Mouse (Mus musculus) thymus, postnatal 0 days (tissue): ENCODE results near the gene Dlx3. TPM values are rescaled to one million over a fixed set of nuclear protein-coding genes. Genes with fewer than 3 reads are reported as not detected.

Experiments
- DNase-seq: peaks from one replicate; pipeline ENCODE4 v3.0.0-alpha.2; 2015; ENCODE audit warnings: low spot score
- polyA plus RNA-seq: library from polyadenylated mRNA; unstranded; fragments of >200 nt; fragmentation: Nextera tagmentation; extraction: Ambion mirVana; gene quantifications from 2 replicates; pipeline ENCODE4 v1.2.1, GENCODE M21; 2015

Gene Dlx3
- polyA plus RNA-seq, 1 experiment from 2014 or later = 0.33 TPM

DNA sequence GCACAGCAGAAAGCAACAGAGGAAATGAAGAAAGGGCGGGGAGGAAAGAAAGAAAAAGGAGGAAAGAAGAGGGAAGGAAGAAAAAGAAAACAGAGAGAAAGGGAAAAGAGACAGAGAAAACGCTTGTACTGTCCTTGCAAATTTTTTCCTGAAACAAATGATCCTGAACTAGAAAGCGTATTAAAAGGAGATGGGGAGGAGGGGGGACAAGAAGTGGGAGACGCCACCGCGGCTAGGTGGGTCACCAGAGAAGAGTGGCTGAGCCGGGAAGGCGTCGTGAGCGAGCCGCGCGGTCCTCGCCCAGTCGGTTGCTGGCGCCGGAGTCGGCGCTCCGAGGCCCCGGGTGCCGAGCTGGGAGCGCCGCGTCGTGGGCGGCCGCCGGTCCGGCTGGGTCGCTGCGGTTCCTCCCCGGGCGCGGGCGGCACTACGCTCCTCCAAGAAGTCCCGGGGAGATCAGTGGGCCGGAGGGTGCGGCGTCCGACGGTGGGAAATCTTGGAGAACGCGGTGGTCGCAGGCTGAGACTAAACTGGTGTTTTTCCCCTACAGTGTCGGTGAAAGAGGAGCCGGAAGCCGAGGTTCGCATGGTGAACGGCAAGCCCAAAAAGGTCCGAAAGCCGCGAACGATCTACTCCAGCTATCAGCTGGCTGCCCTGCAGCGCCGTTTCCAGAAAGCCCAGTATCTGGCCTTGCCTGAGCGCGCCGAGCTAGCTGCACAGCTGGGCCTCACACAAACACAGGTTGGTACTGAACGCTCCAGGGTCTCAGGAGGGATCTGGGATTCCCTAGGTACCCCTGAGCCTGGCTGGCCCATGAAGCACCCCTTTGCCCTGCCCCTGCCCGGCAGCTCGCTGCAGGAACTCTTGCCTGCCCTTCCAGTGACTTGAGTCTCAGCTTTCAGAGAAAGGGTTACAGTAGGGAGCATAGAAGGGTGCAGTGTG, 1.5 kb downstream of the Dlx3 start:
- no peak for DNase-seq

DNA sequence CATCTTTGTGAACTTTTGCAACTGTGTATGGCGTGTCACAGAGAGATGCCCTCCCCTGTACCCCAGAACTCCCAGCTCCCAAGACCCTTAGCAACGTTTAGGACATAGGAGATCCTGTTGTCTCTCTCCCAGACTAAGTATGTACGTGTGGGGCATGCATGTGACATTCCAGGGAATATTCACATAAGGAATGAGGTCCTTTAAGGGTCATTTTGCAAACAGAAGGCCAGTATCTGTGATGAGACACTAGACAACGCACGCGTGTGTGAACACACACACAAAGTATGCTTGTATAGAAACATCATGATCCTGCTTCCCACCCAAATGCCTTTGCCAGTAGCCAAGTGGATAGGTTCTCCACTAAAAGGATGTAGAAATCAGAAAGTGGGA, 2.2 kb downstream of the Dlx3 start:
- DNase-seq = no peak

DNA sequence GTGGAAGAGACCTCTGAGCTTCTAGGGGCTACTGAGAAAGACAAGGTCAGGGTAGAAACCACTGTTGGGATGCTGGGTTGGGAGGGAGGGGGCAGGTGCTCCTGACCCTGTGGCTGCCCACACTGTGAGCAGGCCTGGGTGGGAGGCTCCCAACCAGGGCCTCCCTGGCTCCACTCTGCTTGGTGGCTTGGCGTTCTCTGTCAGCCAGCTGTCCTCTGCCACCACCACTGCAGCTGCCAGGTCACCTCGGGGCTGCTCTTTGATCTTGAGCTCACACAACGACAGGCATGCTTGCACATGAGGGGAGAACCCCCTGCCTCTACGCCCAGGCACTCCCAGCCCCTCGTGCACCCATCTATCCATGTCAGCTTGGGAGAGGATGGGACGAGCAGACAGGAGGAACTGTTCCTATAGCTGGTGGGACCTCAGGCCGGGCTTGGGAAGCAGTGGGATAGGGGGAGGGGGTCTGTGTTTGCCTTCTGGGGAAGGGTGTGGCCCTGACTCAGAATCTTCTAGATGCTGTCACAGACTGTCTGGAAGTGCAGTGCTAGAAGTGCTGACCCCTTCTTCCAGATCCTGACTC, 5.5 kb downstream of the Dlx3 start:
- no peak for DNase-seq

DNA sequence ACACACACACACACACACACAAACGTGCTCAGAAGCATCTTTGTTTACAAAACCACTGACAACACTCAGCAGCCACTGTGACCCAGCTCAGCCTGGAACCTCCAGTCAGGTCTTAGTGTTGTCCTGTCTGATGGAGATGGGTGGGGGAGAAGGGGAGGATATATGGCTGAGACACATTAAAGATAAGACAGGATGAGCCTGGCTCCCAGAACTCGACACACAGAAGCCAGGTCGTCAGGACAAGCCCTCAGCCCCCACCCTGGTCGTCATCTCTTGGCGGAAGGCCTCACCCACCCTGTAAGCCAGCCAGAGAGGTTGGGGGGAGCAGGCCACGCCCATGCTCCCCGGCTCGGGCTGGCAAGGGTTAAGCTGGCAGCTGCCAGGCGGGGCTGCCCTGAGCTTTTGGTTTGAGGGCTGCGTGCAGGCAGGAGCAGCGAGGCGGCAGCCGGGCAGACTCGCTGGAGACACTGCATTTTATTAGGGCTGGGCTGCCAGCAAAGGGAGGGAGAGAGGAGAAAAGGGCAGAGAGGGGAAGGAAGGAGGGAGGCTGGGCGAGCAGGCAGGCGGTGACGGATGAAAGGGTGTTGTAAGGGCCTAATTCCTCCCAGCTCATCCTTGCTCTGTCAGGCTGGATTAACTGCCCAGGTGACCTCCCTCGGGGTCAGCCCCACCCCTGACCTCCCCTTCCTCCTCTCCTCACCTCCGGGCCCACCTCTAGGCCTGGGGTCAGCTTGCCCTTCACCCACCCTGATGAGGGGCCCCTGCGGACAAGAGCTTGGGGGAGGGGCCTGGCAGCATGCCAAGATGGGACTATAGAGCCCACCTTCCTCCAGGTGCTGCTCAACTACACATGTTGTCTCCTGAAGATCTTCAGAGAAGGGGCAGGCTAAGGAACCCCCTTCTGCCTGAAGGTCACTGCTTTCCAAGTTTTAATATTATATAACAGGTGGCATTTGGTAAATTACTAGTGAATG, 6.6 kb downstream of the Dlx3 start:
- DNase-seq = peak; percentile 22

DNA sequence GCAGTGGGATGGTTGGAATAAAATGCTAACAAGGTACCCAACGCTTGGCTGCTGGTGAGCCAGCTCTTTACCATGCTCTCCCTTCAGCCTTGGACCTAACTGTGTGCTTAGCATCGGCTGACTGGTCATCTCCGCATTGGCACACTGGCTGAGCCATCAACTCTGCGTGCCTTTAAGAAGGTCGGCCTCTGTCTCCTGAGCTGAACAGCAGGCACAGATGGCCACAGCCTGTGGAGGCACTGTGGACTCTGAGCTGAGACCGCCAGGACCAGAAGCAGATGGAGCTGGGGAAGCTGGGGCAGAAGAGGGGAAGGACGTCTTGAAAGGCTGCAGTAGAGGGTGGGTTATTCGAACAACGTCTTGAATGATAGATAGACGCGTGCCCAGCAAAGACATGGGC, 8.4 kb downstream of the Dlx3 start:
- DNase-seq = no peak

- DNase-seq = no peak
These were observed 10.8 kb downstream of the Dlx3 start for GRCm38 (mm10) chr11:95130668-95131252.

GRCm38 (mm10) chr11:95133321-95133720, 13.4 kb downstream of the Dlx3 start:
- DNase-seq = peak; percentile 63

- no peak for DNase-seq
These were observed 17.4 kb downstream of the Dlx3 start for GRCm38 (mm10) chr11:95137281-95137680.

- DNase-seq = no peak
These were observed 20.0 kb downstream of the Dlx3 start for GRCm38 (mm10) chr11:95139871-95140270.

DNA sequence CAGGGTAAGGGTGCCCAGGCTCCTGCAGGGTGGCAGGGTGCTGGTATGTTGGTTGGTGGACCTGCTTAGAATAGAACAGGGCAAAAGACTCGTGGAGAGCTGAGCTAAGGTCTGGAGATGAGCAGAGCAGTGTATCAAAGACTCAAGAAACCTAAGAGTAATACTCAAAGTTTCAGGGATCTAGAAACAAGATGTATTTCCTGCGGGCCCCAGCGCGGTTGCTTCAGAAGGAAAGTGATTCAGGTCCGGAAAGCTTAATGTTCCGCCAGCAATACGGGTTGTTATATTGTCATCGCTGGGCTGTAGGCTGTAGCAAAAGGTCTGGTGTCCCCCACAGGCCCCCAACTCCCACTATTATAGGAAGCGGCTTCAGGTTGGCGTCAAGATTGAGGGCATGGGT, 22.3 kb downstream of the Dlx3 start:
- DNase-seq = no peak

DNA sequence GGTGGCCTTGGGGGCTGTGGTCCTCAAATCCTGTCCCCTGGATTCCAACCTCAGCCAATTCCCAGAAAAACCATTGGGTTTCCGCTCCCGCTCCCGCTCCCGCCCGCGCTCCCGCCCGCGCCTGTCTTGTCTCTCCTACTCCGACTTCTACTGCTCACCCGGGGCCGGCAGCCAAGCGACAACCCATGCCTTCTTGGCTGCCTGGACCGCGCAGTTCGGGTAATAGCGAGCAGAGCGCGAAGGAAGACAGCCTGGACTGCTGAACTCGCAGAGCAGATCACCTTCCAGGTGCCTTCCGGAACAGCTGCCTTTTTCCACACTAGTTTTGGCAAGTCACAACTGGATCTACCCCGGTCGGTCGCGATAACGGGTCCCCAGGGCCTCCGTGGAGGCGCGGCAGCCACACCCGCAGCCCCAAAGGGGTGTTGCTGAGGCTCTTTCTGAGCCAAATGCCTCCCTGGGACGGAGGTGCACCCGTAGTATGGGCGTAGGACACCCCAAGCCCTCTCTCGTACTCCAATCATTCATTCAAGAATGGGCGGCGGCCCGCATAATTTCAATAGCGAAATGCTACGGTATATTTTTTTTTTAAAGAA, 23.2 kb downstream of the Dlx3 start:
- no peak for DNase-seq

DNA sequence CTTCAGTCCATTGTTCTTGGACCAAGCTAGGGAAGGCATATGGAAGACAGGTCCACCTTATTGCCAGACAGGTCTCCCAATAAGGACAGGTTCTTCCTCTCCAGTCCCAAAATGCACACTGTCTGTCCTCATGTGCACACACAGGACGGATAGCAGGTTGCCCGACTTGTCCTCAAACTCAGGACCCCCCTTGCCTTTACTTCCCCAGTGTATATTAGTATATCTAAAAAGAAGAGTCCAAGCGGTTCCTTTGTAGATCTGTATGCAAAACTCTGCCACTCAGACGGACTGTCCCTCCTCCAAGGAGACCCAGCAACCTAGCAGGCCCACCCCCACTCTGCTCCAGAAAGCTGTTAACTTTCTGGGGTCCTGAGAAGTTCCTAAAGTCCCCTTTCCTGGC, 23.7 kb downstream of the Dlx3 start:
- no peak for DNase-seq

- no peak for DNase-seq
These were observed 24.4 kb downstream of the Dlx3 start for GRCm38 (mm10) chr11:95144091-95144945.

- peak; percentile 12 for DNase-seq
These were observed 25.1 kb downstream of the Dlx3 start for GRCm38 (mm10) chr11:95144946-95145483.

DNA sequence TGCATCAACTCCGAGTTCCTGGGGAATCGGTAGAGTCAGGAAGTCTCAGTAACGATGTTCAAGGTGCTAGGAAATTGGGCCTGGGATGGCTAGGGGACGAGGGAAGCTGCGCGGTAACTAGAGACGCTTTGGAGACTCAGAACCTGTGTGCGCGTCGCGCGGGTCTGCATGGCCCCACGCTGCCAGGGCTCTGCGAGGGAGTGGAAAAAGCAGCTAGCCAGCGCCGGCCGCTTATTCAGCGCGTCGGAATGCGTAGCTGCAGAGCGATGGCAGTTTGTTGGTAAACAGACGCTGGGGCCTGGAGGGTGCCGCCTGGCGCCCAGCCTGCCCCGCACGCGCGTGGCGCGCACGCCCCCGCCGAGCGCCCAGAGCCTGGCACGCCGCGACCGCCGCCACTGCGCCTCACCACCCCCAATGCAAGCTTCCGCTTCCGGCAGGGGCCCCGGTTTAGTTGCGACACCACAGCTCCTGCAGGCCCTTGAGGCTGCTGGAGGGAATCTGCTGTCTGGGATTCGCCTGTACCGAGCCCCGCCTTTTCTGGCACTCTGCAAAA, 26.0 kb downstream of the Dlx3 start, which contains the start of gene Dlx4:
TSS of gene Dlx4 (minus strand) at position 413 of the 553 bp plus-strand sequence.
- DNase-seq = peak; percentile 63

DNA sequence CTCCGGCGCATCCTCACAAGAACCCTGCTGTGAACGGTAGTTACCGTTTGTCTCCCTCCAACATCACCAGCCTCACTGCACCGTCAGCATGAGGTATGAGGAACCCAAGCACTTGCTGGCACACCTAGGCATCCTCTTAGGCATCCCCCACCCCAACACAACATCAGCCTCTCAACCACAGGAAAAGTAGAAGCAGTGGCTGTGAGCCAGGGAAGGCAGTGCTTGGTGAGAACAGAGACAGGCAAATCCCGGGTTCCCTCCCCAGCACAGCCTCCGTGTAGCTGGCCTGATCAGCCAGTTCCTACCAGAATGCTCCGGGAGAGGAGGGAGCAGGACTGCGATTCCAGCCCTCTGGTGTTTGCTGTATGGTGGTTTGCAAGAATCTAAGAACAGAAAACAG, 28.8 kb downstream of the Dlx3 start:
- DNase-seq = no peak

DNA sequence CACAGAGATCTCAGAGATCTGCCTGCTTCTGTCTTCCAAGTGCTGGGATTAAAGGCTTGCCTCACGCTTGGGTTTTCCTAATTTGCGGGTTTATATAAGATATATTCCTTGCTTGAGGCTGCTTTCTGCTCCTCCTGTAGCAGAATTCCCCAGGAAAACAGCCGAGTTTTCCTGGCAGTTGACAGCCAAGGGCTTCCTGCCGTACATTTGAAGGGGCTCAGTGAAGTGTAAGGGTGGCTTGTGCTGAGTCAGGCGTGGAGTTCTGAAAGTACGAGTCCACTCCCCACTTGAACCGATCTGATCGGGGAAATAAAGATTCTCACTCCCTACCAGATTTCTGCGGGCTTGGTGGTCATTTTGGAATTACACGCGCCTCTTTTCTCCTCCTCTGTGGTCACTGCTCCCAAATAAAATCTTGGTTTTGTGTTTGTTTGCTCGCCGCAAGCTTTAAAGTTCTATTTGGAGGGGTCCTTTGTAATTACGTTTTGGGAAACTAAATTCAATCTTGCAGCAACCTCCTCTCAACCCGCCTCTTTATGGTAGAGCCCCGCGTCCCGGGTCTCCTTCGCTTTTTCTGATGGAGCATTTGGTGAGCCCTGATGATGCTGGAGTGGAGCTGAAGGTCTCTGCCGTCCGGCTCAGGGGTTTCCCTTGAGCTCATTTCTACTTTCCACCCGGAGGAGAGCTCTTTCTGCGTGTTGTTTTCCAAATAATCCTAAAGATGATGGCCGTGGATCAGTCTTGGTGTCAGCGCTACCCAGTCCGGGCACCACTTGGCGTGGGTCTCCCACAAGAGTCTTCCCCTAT, 29.7 kb downstream of the Dlx3 start:
- DNase-seq = no peak
